Mouse (Mus musculus) adrenal gland, postnatal 25 days (tissue): Measurements from ENCODE around the gene Sh2d1b1. TPM values are rescaled to one million over a fixed set of nuclear protein-coding genes. Genes with fewer than 3 reads are reported as not detected.

ENCODE experiments used
- DNase-seq: peaks from one replicate; pipeline ENCODE4 v3.0.0; 2021; ENCODE audit warnings: mixed read lengths
- total RNA-seq: library from RNA; stranded (reverse); gene quantifications from 2 replicates; pipeline ENCODE4 v1.2.3, GENCODE M21; 2021

Sh2d1b1 gene
- total RNA-seq, 1 experiment from 2014 or later = 0.39 TPM

- DNase-seq = no peak
Observed at GRCm38 (mm10) chr1:170324312-170324711, 47.2 kb downstream of the Sh2d1b1 start.

- DNase-seq = no peak
Observed at GRCm38 (mm10) chr1:170325277-170325676, 48.2 kb downstream of the Sh2d1b1 start.

GRCm38 (mm10) chr1:170331926-170332325, 54.8 kb downstream of the Sh2d1b1 start:
- no peak for DNase-seq

- DNase-seq = no peak
Observed at GRCm38 (mm10) chr1:170332775-170333174, 55.7 kb downstream of the Sh2d1b1 start.

Other genes starting within 250 kb of the Sh2d1b1 start
- gene Ddr2, start 166.6 kb upstream of the Sh2d1b1 start, total RNA-seq = 11.0 and 13.2 TPM in 2 replicates
- gene Uap1, start 102.4 kb upstream of the Sh2d1b1 start, total RNA-seq = 45.6 and 47.1 TPM in 2 replicates
- 65.0 and 68.4 TPM in 2 replicates for gene Uhmk1, start 61.9 kb upstream of the Sh2d1b1 start, total RNA-seq
- gene Sh2d1b2, start 44.6 kb upstream of the Sh2d1b1 start, total RNA-seq = not detected in 2 replicates
- gene Gm7694, start 29.0 kb downstream of the Sh2d1b1 start, total RNA-seq = 6.9 and 11.7 TPM in 2 replicates
- not detected in 2 replicates for gene Spata46, start 31.5 kb downstream of the Sh2d1b1 start, total RNA-seq